Mouse (Mus musculus) forebrain, postnatal 0 days (tissue): ENCODE results near the gene Tnip1. TPM values are rescaled to one million over a fixed set of nuclear protein-coding genes. Genes with fewer than 3 reads are reported as not detected.

ENCODE experiments used
- ATAC-seq: fragments of 200-750 bp; cut with Nextera tagmentation; 2 replicates; pipeline ENCODE4 v1.8.0; 2017; ENCODE audit warnings: mild to moderate bottlenecking, moderate library complexity
- DNase-seq: peaks from one replicate; pipeline ENCODE4 v3.0.0-alpha.2; 2015
- H3K27ac ChIP-seq: fragments of 300-500 bp; sonication (generic); 2 replicates; pipeline ENCODE4 v1.5.1; 2014; ENCODE audit warnings: low read depth, mild to moderate bottlenecking, antibody characterized with exemption, low read length, moderate library complexity, mixed read lengths
- H3K27me3 ChIP-seq: fragments of 300-500 bp; sonication (generic); 2 replicates; pipeline ENCODE4 v1.6.1; 2014; ENCODE audit warnings: mild to moderate bottlenecking, low read length, mixed read lengths; ENCODE audit not compliant: insufficient read depth
- H3K36me3 ChIP-seq: fragments of 300-500 bp; sonication (generic); 2 replicates; pipeline ENCODE4 v1.6.1; 2014; ENCODE audit warnings: mild to moderate bottlenecking, moderate library complexity; ENCODE audit not compliant: insufficient read depth
- H3K4me1 ChIP-seq: fragments of 300-500 bp; sonication (generic); 2 replicates; pipeline ENCODE4 v1.6.1; 2014; ENCODE audit warnings: antibody characterized with exemption; ENCODE audit not compliant: insufficient read depth
- H3K4me2 ChIP-seq: fragments of 300-500 bp; sonication (generic); 2 replicates; pipeline ENCODE4 v1.6.1; 2014; ENCODE audit warnings: low read depth, mild to moderate bottlenecking, moderate library complexity
- H3K4me3 ChIP-seq: fragments of 300-500 bp; sonication (generic); 2 replicates; pipeline ENCODE4 v1.5.1; 2014; ENCODE audit warnings: low read depth, low read length, mixed read lengths
- H3K9ac ChIP-seq: fragments of 300-500 bp; sonication (generic); 2 replicates; pipeline ENCODE4 v1.6.1; 2014; ENCODE audit warnings: mild to moderate bottlenecking
- H3K9me3 ChIP-seq: fragments of 300-500 bp; sonication (generic); 2 replicates; pipeline ENCODE4 v1.6.1; 2016; ENCODE audit warnings: low read length
- CTCF ChIP-seq: sonication (generic); IDR thresholded peaks from 2 replicates; pipeline ENCODE4 v1.5.1; 2016; ENCODE audit warnings: antibody characterized with exemption, control low read depth, low read depth
- WGBS: fragments of 180-500 bp; shearing (Covaris S2); extraction: QIAGEN DNeasy Blood & Tissue Kit; methylation state at CpG from one replicate; pipeline ENCODE4 v1.1.7; 2014; 5-methylcytosine and 5-hydroxymethylcytosine counted together
- polyA plus RNA-seq: library from polyadenylated mRNA; unstranded; fragments of >200 nt; fragmentation: Nextera tagmentation; extraction: Ambion mirVana; gene quantifications from 2 replicates; pipeline ENCODE4 v1.2.1, GENCODE M21; 2015
- total RNA-seq: library from RNA; depleted of rRNA; stranded (reverse); fragments of >200 nt; gene quantifications from 2 replicates; pipeline ENCODE4 v1.2.3, GENCODE M21; 2014

Gene Tnip1
- total and polyA plus RNA-seq, 2 experiments from 2014 or later: 14.9 to 16.6 TPM

GRCm38 (mm10) chr11:54882671-54883070 lies 80.0 kb downstream of the Tnip1 start:
- H3K4me1 ChIP-seq: no peaks in the 10 kb centered on the region
- WGBS: 47% methylated on average over 8 of the region's 8 CpGs
- no peak overlapping the region for H3K4me2 ChIP-seq
- H3K36me3 ChIP-seq: no peaks in the 10 kb centered on the region
- DNase-seq (no peak), ATAC-seq (no peak)
- no peak overlapping the region for H3K4me3 ChIP-seq
- H3K9ac ChIP-seq: no peak overlapping the region
- TF ChIP-seq CTCF: no peak
- H3K27ac ChIP-seq: no peak overlapping the region
- H3K27me3 ChIP-seq: no peaks in the 10 kb centered on the region
- H3K9me3 ChIP-seq: no peaks in the 10 kb centered on the region

- TF ChIP-seq CTCF: no peak
- H3K9ac ChIP-seq: no peak overlapping the region
- DNase-seq: no peak
- H3K36me3 ChIP-seq: no peaks in the 10 kb centered on the region
- no peak for ATAC-seq
- no peak overlapping the region for H3K27ac ChIP-seq
- H3K4me2 ChIP-seq: no peak overlapping the region
- 7% methylated on average over 2 of the region's 2 CpGs for WGBS
- no peaks in the 10 kb centered on the region for H3K27me3 ChIP-seq
- H3K4me1 ChIP-seq: no peaks in the 10 kb centered on the region
- H3K9me3 ChIP-seq: no peaks in the 10 kb centered on the region
- no peak overlapping the region for H3K4me3 ChIP-seq
Measured at GRCm38 (mm10) chr11:54881051-54881474, 81.7 kb downstream of the Tnip1 start.

GRCm38 (mm10) chr11:54879922-54880321 lies 82.8 kb downstream of the Tnip1 start:
- no peak overlapping the region for H3K9ac ChIP-seq
- no peak overlapping the region for H3K4me2 ChIP-seq
- no peaks in the 10 kb centered on the region for H3K4me1 ChIP-seq
- no peak overlapping the region for H3K4me3 ChIP-seq
- 91% methylated on average over 10 of the region's 10 CpGs for WGBS
- TF ChIP-seq CTCF: no peak
- no peaks in the 10 kb centered on the region for H3K27me3 ChIP-seq
- H3K36me3 ChIP-seq: no peaks in the 10 kb centered on the region
- H3K27ac ChIP-seq: no peak overlapping the region
- DNase-seq (no peak), ATAC-seq (no peak)
- H3K9me3 ChIP-seq: no peaks in the 10 kb centered on the region

GRCm38 (mm10) chr11:54879434-54879833 lies 83.3 kb downstream of the Tnip1 start:
- DNase-seq: peak; percentile 83
- ATAC-seq: peak; percentile 78
- peak; percentile 91 for TF ChIP-seq CTCF
- WGBS: 38% methylated on average over 4 of the region's 4 CpGs
- no peak overlapping the region for H3K9ac ChIP-seq
- H3K4me2 ChIP-seq: no peak overlapping the region
- H3K27ac ChIP-seq: no peak overlapping the region
- H3K9me3 ChIP-seq: no peaks in the 10 kb centered on the region
- 0 out of 2 replicates have a peak, but pooled peaks cover under 1% of the 10 kb centered on the region for H3K36me3 ChIP-seq
- no peak overlapping the region for H3K4me3 ChIP-seq
- no peaks in the 10 kb centered on the region for H3K27me3 ChIP-seq
- no peaks in the 10 kb centered on the region for H3K4me1 ChIP-seq

- Histone ChIP-seq H3K27me3 (no peaks in the 10 kb centered on the region), H3K9me3 (no peaks in the 10 kb centered on the region), H3K36me3 (peaks cover 5% of the 10 kb centered on the region), H3K4me3 (no peak overlapping the region), H3K4me2 (no peak overlapping the region), H3K9ac (no peak overlapping the region), H3K27ac (no peak overlapping the region), H3K4me1 (no peaks in the 10 kb centered on the region)
- 87% methylated on average over 6 of the region's 6 CpGs for WGBS
- ATAC-seq (no peak), DNase-seq (no peak)
- no peak for TF ChIP-seq CTCF
Measured at GRCm38 (mm10) chr11:54878893-54879292, 83.8 kb downstream of the Tnip1 start.

GRCm38 (mm10) chr11:54876031-54876430 lies 86.7 kb downstream of the Tnip1 start:
- Histone ChIP-seq H3K27me3 (no peaks in the 10 kb centered on the region), H3K36me3 (peaks cover 29% of the 10 kb centered on the region), H3K4me1 (no peaks in the 10 kb centered on the region), H3K4me3 (no peak overlapping the region), H3K9ac (no peak overlapping the region), H3K4me2 (no peak overlapping the region), H3K9me3 (no peaks in the 10 kb centered on the region), H3K27ac (no peak overlapping the region)
- no peak for TF ChIP-seq CTCF
- WGBS: 91% methylated on average over 5 of the region's 5 CpGs
- DNase-seq: no peak
- ATAC-seq: no peak

GRCm38 (mm10) chr11:54871831-54872537 lies 90.7 kb downstream of the Tnip1 start:
- ATAC-seq: no peak
- H3K36me3 ChIP-seq: peaks cover 43% of the 10 kb centered on the region
- WGBS: 58% methylated on average over 7 of the region's 7 CpGs

More at GRCm38 (mm10) chr11:54871831-54872537, 90.7 kb downstream of the Tnip1 start:
- Histone ChIP-seq H3K27me3 (no peaks in the 10 kb centered on the region), H3K9me3 (no peaks in the 10 kb centered on the region), H3K4me2 (no peak overlapping the region), H3K9ac (no peak overlapping the region), H3K4me3 (no peak overlapping the region), H3K27ac (no peak overlapping the region), H3K4me1 (peaks cover 9% of the 10 kb centered on the region)
- TF ChIP-seq CTCF: no peak
- no peak for DNase-seq
